Mouse (Mus musculus) spleen, adult 2 months (tissue): ENCODE measurements around the gene Rab26. TPM values are rescaled to one million over a fixed set of nuclear protein-coding genes. Genes with fewer than 3 reads are reported as not detected.

Source experiments
- DNase-seq, 2 experiments: peaks; one replicate each; pipeline versions ENCODE4 v3.0.0 to v3.0.0-alpha.2; 2012 to 2021; ENCODE audit warnings: low spot score in 2 of 2, low read depth in 1 of 2
- H3K27ac ChIP-seq: fragments of 200-500 bp; 2 replicates; pipeline ENCODE4 v1.5.1; 2012; ENCODE audit warnings: low read length, inconsistent platforms; ENCODE audit not compliant: insufficient read depth
- H3K27me3 ChIP-seq: fragments of 200-500 bp; 2 replicates; pipeline ENCODE4 v1.6.1; 2012; ENCODE audit warnings: mild to moderate bottlenecking, moderate library complexity, low read length, inconsistent platforms; ENCODE audit not compliant: control insufficient read depth, insufficient read depth
- H3K36me3 ChIP-seq: fragments of 200-500 bp; 2 replicates; pipeline ENCODE4 v1.6.1; 2012; ENCODE audit warnings: mild to moderate bottlenecking, low read length, inconsistent platforms; ENCODE audit not compliant: control insufficient read depth, insufficient read depth
- H3K4me1 ChIP-seq: fragments of 200-500 bp; 2 replicates; pipeline ENCODE4 v1.6.1; 2011; ENCODE audit warnings: inconsistent platforms; ENCODE audit not compliant: control insufficient read depth, insufficient read depth, insufficient read length
- H3K4me3 ChIP-seq: fragments of 200-500 bp; 2 replicates; pipeline ENCODE4 v1.5.1; 2011; ENCODE audit warnings: mild to moderate bottlenecking, inconsistent platforms; ENCODE audit not compliant: insufficient read depth, insufficient read length; ENCODE audit errors: extremely low read depth
- CTCF ChIP-seq: fragments of 200-500 bp; IDR thresholded peaks from 2 replicates; pipeline ENCODE4 v1.5.1; 2011; ENCODE audit warnings: mild to moderate bottlenecking, inconsistent platforms; ENCODE audit not compliant: insufficient read depth, insufficient read length, insufficient replicate concordance; ENCODE audit errors: extremely low read depth
- POLR2A ChIP-seq: fragments of 200-500 bp; IDR thresholded peaks from 2 replicates; pipeline ENCODE4 v1.6.1; 2011; ENCODE audit warnings: low read depth, low read length, inconsistent platforms
- WGBS: fragments of 180-500 bp; shearing (Covaris S2); methylation state at CpG from one replicate; pipeline ENCODE4 v1.1.7; 2018; 5-methylcytosine and 5-hydroxymethylcytosine counted together
- polyA plus RNA-seq: library from polyadenylated mRNA; depleted of rRNA; stranded (reverse); fragments of >200 nt; gene quantifications from 2 replicates; pipeline ENCODE4 v1.2.3, GENCODE M21; 2012

Rab26 gene
- polyA plus RNA-seq, 1 experiment, result 2.2 TPM

DNA sequence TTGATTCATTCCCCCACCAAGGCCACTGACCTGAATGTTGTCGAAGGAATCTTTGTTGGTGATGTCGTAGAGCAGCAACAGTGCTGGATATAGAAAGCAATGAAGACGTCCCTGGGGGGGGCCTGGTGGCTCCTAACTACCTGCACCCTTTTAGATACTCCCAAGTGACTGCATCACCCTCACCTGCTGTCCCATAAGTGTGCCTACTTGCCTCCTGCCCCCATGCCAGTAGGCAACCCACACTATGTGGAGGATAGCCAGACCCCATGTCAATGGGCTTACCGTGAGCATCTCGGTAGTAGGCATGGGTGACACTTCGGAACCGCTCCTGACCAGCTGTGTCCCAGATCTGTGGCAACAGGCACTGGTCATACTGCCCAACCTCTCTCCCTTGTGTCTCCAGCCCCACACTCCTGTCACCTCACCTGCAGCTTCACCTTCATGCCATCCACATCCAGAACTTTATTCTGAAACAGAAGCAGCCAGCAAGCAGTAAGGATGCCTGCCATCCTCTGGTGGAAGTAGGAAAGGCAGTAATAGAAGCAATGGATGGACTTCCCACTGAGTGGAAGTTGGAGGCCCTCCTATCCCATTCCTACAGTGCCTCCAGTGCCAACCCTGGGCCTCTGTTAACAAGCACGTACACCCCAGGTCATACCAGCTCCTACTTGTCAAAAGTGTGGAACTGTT is 3.5 kb downstream of the Rab26 start:
- Histone ChIP-seq H3K27ac (no peak overlapping the region), H3K4me1 (peaks cover 22% of the 10 kb centered on the region), H3K27me3 (no peaks in the 10 kb centered on the region), H3K36me3 (peaks cover 7% of the 10 kb centered on the region; the same call in 1 of the 2 replicates), H3K4me3 (no peak overlapping the region)
- TF ChIP-seq POLR2A (no peak), CTCF (no peak)
- WGBS, result 75% methylated on average over 8 of the region's 8 CpGs
- DNase-seq, result no peak

DNA sequence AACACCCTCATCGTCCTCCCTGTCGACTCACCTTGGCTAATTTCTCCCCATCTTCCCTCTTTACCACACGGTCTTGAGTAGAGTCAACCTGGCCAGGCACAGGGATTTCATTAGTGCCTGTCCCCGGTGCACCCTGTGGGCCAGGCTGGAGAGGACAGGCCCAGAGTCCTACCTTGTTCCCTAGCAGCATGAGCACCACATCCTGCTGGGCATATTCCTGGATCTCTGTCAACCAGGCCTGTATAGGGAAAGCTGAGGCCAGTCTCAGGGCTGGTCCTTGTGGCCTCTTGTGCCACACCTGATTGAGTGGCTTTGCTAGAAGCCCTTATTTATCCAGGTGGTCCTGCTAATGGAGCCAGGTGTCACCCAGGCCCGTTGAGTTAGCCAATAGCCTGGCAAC is 4.1 kb downstream of the Rab26 start:
- no peak for DNase-seq
- no peak for TF ChIP-seq CTCF
- Histone ChIP-seq H3K4me3 (no peak overlapping the region), H3K4me1 (peaks cover 22% of the 10 kb centered on the region), H3K36me3 (peaks cover 7% of the 10 kb centered on the region; the same call in 1 of the 2 replicates), H3K27me3 (no peaks in the 10 kb centered on the region), H3K27ac (no peak overlapping the region)
- 62% methylated on average over 5 of the region's 5 CpGs for WGBS

DNA sequence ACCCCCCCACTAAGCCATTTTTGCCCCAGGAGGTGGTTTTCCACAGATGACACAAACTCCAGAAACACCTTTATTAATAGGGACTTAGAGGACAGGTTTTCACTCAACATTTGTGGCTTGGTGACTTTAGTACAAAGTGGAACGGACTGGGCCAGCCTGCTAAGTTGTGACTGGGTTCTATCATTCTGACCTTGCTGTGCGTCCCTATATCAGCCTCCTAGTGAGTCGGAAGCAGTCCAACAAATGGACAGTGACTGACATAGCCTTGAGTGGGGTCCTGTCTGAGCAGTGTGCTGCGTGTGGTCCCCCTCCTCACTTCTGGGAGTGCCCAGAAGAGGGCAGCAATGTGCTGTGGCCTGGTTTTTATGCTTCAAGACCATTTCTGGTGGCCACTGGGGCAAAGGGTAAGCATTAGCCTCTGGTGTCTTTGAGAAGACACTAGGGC is 5.0 kb downstream of the Rab26 start:
- Histone ChIP-seq H3K4me1 (peaks cover 22% of the 10 kb centered on the region), H3K36me3 (peaks cover 7% of the 10 kb centered on the region; the same call in 1 of the 2 replicates), H3K4me3 (peak overlapping the region; percentile 64), H3K27me3 (no peaks in the 10 kb centered on the region), H3K27ac (no peak overlapping the region)
- TF ChIP-seq POLR2A, result no peak
- TF ChIP-seq CTCF, result peak; percentile 60; the same call in 1 of the 2 replicates
- DNase-seq, result peak; percentile 26 to 46
- 2% methylated on average over 4 of the region's 4 CpGs for WGBS

DNA sequence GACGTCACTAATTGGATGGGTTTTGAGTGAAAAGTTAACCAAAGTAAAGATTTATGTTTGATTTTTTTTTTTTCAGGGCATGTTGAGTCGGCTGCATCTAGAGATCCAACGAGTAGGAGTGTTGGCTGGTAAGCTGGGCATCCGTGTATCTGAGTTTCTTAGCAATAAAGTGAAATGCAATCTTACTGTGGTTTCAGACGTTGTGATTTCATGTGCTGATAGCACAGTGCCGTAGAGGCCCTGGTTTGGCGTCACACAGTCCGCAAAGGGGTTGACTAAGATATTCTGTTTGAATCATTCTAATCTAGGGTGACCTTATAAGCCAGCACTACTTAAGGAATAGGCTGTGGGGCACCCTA is 5.5 kb downstream of the Rab26 start:
- DNase-seq, result no peak
- under 1% methylated on average over 8 of the region's 8 CpGs for WGBS
- Histone ChIP-seq H3K27ac (peak overlapping the region; percentile 50; the same call in 1 of the 2 replicates), H3K4me1 (peaks cover 22% of the 10 kb centered on the region), H3K27me3 (no peaks in the 10 kb centered on the region), H3K4me3 (peak overlapping the region; percentile 64), H3K36me3 (peaks cover 7% of the 10 kb centered on the region; the same call in 1 of the 2 replicates)
- no peak for TF ChIP-seq POLR2A
- no peak for TF ChIP-seq CTCF

DNA sequence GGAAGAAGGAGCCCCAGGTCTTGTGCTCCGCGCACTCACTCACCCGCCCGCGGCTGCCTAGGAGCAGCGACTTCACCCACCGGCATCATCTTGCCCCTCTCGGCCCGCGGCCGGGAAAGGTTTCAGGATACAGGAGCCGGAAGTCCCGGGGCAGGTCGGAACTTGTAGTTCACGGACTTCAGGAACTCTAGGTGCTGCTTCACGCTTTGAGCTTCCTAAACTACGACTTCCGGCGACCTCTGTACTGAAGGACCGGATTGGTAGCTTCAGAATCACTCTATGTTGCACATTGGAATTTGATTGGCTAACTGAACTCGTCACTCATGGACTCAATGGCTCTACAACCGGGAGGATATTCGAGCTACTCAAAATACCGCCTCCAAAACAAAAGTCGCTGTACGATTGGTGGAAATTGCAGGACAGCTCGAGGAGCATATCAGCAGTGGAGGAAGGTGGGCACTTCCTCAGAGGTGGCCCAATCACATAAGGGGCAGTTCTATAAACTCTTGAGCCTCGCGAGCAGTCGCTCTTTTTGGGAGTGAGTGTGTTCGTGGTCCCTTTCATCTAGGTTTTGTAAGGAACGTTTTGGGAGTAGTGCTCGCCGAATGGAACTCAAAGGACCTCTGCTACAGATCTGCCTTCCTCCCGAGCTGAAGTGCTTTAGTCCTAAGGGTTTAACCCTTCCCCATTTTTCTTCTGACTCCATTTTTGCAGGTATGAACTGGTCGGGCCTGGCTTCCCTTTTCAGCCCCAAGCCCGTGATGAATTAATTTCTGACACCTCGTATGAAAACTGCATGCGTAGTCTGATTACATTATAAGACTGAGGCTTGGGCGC is 6.1 kb downstream of the Rab26 start, which contains the start of gene Traf7:
Gene Traf7, minus strand, starts transcription at position 216 of the 837 bp plus-strand sequence.
- WGBS, result under 1% methylated on average over 40 of the region's 40 CpGs
- no peaks in the 10 kb centered on the region for H3K27me3 ChIP-seq
- DNase-seq, result peak; percentile 90 to 100
- H3K4me3 ChIP-seq, result peak within 1 kb of the TSS; percentile 84
- H3K27ac ChIP-seq, result peak within 1 kb of the TSS; percentile 74
- TF ChIP-seq POLR2A, result peak; percentile 93
- TF ChIP-seq CTCF, result no peak
- peaks cover 7% of the 10 kb centered on the region; the same call in 1 of the 2 replicates for H3K36me3 ChIP-seq
- H3K4me1 ChIP-seq, result peaks cover 16% of the 10 kb centered on the region; the same call in 1 of the 2 replicates

DNA sequence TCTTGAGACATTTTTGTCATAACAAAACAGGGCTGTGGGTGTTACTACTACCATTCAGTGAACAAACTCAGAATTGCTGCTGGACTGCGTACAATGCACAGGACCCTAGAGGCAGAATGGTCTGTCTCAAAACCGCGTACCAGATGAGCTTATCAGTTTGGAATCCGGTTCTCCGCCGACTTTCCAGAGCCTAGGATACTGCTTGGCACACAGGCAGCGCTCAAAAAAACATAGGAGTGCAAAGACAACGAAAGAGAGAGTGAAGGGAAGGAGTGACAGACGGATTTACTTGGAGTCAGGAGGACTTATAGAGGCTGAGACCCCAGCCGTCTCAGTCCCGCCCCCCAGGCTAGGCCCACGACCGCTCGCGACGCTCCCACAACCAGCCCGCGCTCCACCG is 6.7 kb downstream of the Rab26 start:
- Histone ChIP-seq H3K36me3 (peaks cover 7% of the 10 kb centered on the region; the same call in 1 of the 2 replicates), H3K27ac (peak overlapping the region; percentile 74), H3K27me3 (no peaks in the 10 kb centered on the region), H3K4me1 (peaks cover 13% of the 10 kb centered on the region; the same call in 1 of the 2 replicates), H3K4me3 (peak overlapping the region; percentile 84)
- TF ChIP-seq CTCF (no peak), POLR2A (no peak)
- no peak for DNase-seq
- WGBS, result under 1% methylated on average over 18 of the region's 19 CpGs

DNA sequence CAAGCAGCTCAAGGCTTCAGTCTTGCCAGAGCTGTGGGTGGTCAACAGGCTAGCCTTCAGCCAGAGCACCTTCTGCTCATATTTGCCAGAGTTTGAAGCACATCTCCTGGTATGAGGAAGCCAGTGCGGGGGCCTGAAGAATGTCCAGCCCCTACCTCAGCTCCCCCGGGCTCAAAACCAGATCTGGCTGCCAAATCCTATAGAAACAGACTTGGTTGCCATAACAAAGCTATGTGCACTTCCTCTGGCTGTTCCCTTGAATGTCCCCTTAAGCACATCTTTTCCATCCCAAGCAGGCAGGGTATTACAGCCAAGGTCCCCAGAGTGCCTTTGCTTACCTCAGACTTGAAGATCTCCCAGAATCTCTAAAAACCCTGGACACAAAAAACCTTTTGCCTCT is 9.3 kb downstream of the Rab26 start:
- Histone ChIP-seq H3K4me1 (peaks cover 13% of the 10 kb centered on the region; the same call in 1 of the 2 replicates), H3K27me3 (no peaks in the 10 kb centered on the region), H3K36me3 (no peaks in the 10 kb centered on the region; the same call in 1 of the 2 replicates), H3K27ac (no peak overlapping the region), H3K4me3 (no peak overlapping the region)
- DNase-seq, result no peak
- TF ChIP-seq POLR2A (no peak), CTCF (no peak)
- WGBS, result 81% methylated on average over 2 of the region's 2 CpGs
